Mouse (Mus musculus) layer of hippocampus, adult 9-11 months (tissue): ENCODE data around the gene Tomm5.
"Not testable (repeated sequence)": the region's sequence is repeated elsewhere in the genome, so short reads cannot be mapped to it uniquely, and the experiment has no call there.

Experiments used
- DNase-seq: peaks from one replicate; pipeline ENCODE4 v3.0.0; 2022

Tomm5 gene

GRCm38 (mm10) chr4:45107601-45108277, at the start of gene Tomm5:
Tomm5 (minus strand) TSS chr4:45108114.
- DNase-seq, result peak; percentile 93

- DNase-seq, result peak; percentile 36
Measured at GRCm38 (mm10) chr4:45156433-45156832, 48.5 kb upstream of the Tomm5 start.

- DNase-seq, result no peak
Measured at GRCm38 (mm10) chr4:45143005-45143404, 35.1 kb upstream of the Tomm5 start.

DNA sequence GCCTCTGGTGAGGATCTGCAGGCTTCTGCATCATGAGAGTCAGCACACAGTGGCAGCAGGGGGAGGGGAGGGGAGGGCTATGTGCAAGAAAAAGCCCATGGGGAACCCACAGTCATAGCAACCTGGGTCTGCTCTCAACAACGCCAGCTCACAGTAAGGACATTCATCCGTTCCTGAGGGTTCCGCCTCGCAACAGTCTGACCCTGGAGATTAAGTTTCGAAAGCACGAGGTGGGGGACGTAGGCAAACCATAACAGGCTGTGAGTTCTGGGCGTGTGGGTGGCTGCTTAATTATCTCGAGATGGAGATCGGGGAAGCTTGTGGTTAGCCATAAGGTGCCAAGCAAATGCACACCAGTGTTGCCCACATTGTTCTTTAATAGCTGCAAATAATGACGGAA, 34.5 kb upstream of the Tomm5 start:
- peak; percentile 71 for DNase-seq

DNA sequence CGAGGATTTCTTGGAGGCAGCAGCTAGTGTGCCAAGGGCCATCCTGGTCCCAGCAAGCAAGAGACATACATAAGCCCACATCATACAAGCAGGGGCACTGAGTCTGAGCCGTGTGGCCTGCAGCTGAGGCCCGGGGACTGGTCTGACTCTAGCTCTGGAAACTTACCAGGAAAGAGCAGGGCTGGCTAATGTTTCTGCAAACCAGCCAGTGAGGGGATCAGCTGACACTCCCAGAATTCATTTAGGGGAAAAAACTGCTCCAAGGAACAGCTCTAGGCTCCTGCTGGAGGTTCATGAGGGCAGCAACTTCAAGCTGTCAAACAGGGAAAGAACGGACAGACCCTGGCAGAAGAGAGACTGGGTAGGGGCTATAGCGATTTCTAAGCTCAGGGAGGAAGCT, 33.9 kb upstream of the Tomm5 start:
- DNase-seq, result no peak

GRCm38 (mm10) chr4:45137636-45138035, 29.7 kb upstream of the Tomm5 start:
- DNase-seq, result no peak

DNA sequence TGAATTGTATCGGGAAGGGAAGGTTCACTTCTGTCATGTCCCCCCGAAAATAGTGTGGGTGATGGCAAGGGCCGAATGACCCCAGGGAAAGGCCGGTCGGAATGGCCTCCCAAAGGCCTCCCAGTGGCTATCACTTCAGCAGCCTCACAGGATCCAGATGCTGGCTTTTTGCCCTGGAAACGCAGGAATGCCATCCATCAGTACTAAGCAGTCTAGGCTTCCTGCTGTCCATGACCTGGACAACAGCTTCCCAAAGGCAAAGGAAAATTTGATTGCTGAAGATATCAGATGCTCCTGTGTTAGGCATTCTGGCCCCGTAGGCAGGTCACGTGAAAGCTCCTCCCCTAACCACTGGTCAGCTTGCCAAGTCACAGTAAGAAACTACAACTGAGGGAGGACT, 26.6 kb upstream of the Tomm5 start:
- no peak for DNase-seq

GRCm38 (mm10) chr4:45131021-45131420, 23.1 kb upstream of the Tomm5 start:
- no peak for DNase-seq

GRCm38 (mm10) chr4:45121311-45121710, 13.4 kb upstream of the Tomm5 start:
- no peak for DNase-seq

GRCm38 (mm10) chr4:45108456-45109110, 669 bp upstream of the Tomm5 start:
- DNase-seq, result no peak

DNA sequence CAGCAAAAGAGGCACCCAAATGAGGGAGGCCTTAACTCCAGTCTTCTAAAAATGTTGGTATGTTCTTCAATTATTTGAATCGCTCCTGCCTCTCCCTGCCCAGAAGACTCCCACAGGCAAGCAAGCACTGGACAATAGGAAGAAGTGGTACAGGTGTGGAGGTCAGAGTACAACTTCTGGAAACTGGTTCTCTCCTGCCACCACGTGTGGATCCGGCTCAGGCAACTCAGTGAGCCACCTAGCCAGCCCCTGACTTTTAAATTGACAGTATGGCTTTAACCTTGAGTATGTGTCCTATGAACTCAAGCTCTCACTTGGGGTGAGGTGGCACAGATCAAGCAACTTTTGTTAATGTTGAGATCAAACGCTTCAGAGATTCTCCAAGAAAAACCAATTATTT, 848 bp downstream of the Tomm5 start:
- no peak for DNase-seq

- DNase-seq, result no peak
Measured at GRCm38 (mm10) chr4:45106409-45106808, 1.5 kb downstream of the Tomm5 start.

- peak; percentile 37 for DNase-seq
Measured at GRCm38 (mm10) chr4:45097198-45097872, 10.6 kb downstream of the Tomm5 start.

GRCm38 (mm10) chr4:45084895-45085290, 23.0 kb downstream of the Tomm5 start:
- no peak for DNase-seq

- peak; percentile 92 for DNase-seq
Measured at GRCm38 (mm10) chr4:45084021-45084894, 23.7 kb downstream of the Tomm5 start, which contains the start of gene Fbxo10. Fbxo10 (minus strand) TSS chr4:45084604.

DNA sequence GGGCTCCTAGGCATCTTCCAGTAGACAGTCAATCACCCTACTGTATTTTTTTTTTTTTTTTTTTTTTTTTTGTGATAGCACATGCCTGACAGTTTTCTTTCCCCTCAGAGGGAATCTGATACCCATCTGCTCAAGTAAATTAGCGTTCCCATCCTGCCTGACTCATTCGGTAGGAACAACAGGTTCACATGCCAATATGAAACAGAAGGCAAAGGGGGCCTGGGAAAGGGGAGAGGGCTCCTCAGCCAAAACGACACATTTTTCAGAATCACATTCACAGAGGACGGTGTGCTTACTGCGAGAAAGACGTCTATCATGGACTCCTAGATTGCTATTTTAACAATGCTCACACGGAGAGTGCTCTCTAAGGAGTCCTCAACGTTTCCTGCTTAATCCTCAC, 24.4 kb downstream of the Tomm5 start:
- DNase-seq, result peak; percentile 54

DNA sequence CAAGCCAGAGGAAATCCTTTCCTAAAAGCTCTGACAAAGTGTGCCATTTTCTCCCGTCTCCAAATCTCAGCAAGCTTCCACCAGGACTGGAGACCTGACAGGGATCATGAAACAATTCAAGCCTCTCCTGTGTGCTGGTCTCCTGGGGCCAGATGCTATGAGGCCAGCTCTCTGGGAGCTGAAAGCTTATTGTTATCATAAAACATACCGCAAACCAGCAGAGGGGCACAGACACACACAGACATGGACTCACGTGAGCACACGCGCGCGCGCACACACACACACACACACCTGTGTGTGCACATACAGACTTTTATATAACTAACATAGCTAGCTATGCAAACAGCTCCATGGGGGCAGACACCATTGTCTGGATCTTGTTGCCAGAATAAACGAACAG, 25.0 kb downstream of the Tomm5 start:
- no peak for DNase-seq

DNA sequence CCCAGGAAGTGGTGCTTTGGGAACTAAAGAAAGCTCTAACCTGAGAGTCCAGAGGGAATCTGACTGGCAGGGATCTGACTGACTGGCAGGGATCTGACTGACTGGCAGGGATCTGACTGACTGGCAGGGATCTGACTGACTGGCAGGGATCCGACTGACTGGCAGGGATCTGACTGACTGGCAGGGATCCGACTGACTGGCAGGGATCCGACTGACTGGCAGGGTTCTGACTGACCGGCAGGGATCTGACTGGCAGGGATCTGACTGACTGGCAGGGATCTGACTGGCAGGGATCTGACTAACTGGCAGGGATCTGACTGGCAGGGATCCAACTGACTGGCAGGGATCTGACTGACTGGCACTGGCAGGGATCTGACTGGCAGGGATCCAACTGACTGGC, 26.9 kb downstream of the Tomm5 start:
- not testable (repeated sequence) for DNase-seq

DNA sequence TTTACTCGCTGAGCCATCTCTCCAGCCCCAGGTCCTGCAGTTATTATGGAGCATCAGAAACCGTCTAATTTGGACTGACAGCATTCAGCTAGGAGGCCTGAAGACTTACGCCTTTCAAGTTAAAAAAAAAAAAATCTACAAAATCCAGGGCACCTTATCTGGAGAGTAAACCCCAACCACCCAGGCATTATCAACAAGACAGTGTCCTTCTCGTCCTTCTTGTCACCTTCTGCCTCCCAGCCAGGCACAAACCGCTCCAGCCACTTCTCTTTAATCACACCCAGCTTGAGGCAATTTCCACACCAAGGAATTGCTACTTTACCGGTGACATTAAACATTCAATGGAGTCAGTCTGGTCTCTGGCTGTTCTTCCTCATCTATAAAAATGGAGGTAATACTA, 34.4 kb downstream of the Tomm5 start:
- no peak for DNase-seq

DNA sequence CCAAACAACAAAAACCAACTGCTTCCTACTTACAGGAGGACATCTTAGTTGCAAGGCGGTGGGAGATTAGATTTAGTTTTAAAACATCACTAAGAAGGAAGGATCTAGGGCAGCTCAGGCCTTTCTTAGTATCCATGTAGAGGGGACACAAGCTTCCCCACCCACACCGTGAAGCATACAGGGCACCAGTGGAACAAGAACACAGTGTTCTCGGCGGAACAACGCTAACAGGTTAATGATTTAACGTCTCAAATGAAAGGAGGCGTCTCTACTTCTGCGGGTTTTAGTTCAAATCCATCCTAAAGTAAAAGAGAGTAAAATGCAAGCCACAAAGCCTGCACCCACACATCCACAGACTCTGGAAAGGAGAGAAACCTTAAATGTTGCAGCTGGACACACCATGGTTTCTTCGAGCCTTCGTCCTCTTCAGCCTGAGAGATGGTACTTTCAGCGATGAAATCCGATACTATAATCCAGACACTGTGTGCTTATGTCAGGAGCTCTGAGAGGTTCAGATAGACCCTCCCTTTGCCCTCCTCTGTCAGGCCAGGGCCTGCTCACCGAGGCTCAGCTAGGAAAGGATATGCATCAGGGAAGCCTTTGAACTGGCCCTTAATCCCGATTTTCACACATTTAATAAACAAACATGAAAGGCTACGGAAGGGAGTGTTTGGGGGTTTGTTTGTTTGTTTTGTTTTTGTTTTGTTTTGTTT, 35.5 kb downstream of the Tomm5 start:
- DNase-seq, result no peak

GRCm38 (mm10) chr4:45067742-45068141, 40.2 kb downstream of the Tomm5 start:
- no peak for DNase-seq

DNA sequence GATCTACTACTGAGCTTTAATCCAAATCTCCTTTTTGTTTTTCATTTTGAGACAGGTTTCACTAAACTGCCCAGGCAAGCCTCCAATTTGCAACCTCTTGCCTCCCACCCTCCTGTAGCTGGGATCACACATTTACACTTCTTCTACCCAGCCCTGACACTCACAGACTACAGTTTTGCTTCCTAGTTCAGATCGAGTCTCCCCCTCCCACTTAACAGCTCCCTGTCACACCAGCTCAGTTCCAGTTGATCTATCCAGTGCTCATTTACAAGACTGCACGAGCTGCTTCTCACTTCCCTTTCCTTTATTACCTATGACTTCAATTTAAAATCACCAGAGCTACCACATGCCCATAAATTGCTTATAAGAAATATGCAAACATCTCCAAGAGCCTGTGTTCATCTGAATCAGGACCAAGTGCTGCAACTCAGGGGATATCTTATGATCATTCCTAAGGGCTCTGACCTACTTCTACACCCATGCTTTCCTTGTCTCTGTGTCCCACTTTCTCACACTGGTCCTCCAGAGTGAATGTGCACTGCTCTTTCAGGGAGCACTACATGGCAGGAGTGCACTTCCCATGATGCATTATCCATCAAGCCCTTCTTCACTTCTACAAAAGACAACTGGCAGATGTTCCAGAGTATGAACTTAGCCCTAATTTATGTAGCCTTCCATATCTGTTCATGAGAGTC, 41.7 kb downstream of the Tomm5 start:
- no peak for DNase-seq
